Mouse (Mus musculus) cerebellum, adult 2 months (tissue): ENCODE data around the gene Ahdc1.

ENCODE experiments used
- CTCF ChIP-seq: fragments of 200-500 bp; IDR thresholded peaks from 2 replicates; pipeline ENCODE4 v1.5.1; 2011; ENCODE audit warnings: low read depth, mild to moderate bottlenecking, control low read depth, low read length, moderate library complexity, borderline replicate concordance; ENCODE audit not compliant: insufficient read depth
- POLR2A ChIP-seq: fragments of 200-500 bp; IDR thresholded peaks from 2 replicates; pipeline ENCODE4 v1.6.1; 2011; ENCODE audit warnings: low read length, control low read depth, borderline replicate concordance; ENCODE audit not compliant: insufficient read depth

- TF ChIP-seq CTCF (no peak), POLR2A (no peak)
These were observed 449 bp upstream of the Ahdc1 start for GRCm38 (mm10) chr4:133010611-133011010.
